Mouse (Mus musculus) megakaryocyte, embryonic 14.5 days (primary cell): ENCODE results near the gene Lrg1. TPM values are rescaled to one million over a fixed set of nuclear protein-coding genes. Genes with fewer than 3 reads are reported as not detected.

Experiments
- H3K27me3 ChIP-seq: replicated peaks from 2 replicates; pipeline ENCODE3; 2012; ENCODE audit warnings: inconsistent platforms
- H3K36me3 ChIP-seq: replicated peaks from 2 replicates; pipeline ENCODE3; 2012; ENCODE audit warnings: low read length, inconsistent platforms, mixed read lengths
- H3K4me1 ChIP-seq: 2 replicates; pipeline ENCODE4 v1.6.1; 2012; ENCODE audit warnings: inconsistent platforms
- H3K4me3 ChIP-seq: replicated peaks from 2 replicates; pipeline ENCODE3; 2012; ENCODE audit warnings: moderate library complexity, mild to moderate bottlenecking, inconsistent platforms
- H3K9me3 ChIP-seq: 2 replicates; pipeline ENCODE4 v1.6.1; 2012; ENCODE audit warnings: inconsistent platforms
- FLI1 ChIP-seq: IDR thresholded peaks from 2 replicates; pipeline ENCODE4 v1.6.1; 2012; ENCODE audit warnings: low read length, inconsistent platforms, mixed read lengths
- GATA1 ChIP-seq: IDR thresholded peaks from 3 replicates; pipeline ENCODE4 v1.6.1; 2012; ENCODE audit warnings: mixed read lengths, low read length, inconsistent platforms, borderline replicate concordance
- polyA plus RNA-seq: library from polyadenylated mRNA; stranded (reverse); fragments of >175 nt; gene quantifications from 2 replicates; pipeline ENCODE4 v1.2.3, GENCODE M21; 2012; ENCODE audit warnings: low replicate concordance; ENCODE audit not compliant: insufficient read depth

Lrg1 gene
- polyA plus RNA-seq, 1 experiment: 2.7 TPM

GRCm38 (mm10) chr17:56124377-56125275 is 2.8 kb upstream of the Lrg1 start:
- Histone ChIP-seq H3K36me3 (peaks cover 71% of the 10 kb centered on the region), H3K4me1 (peaks cover 29% of the 10 kb centered on the region), H3K27me3 (peaks cover 31% of the 10 kb centered on the region), H3K4me3 (no peak overlapping the region), H3K9me3 (peaks cover 21% of the 10 kb centered on the region)
- TF ChIP-seq GATA1 (no peak), FLI1 (no peak)

GRCm38 (mm10) chr17:56123681-56124340 is 2.0 kb upstream of the Lrg1 start:
- peaks cover 21% of the 10 kb centered on the region for H3K9me3 ChIP-seq
- H3K36me3 ChIP-seq: peaks cover 63% of the 10 kb centered on the region
- H3K4me1 ChIP-seq: peaks cover 37% of the 10 kb centered on the region
- TF ChIP-seq FLI1 (no peak), GATA1 (no peak)
- H3K27me3 ChIP-seq: peaks cover 38% of the 10 kb centered on the region
- H3K4me3 ChIP-seq: no peak overlapping the region

GRCm38 (mm10) chr17:56123161-56123560 is 1.4 kb upstream of the Lrg1 start:
- Histone ChIP-seq H3K36me3 (peaks cover 56% of the 10 kb centered on the region), H3K9me3 (peaks cover 21% of the 10 kb centered on the region), H3K4me1 (peaks cover 39% of the 10 kb centered on the region), H3K4me3 (peak overlapping the region; percentile 10), H3K27me3 (peaks cover 44% of the 10 kb centered on the region)
- TF ChIP-seq FLI1: no peak
- no peak for TF ChIP-seq GATA1

GRCm38 (mm10) chr17:56119981-56120880 is 1.6 kb downstream of the Lrg1 start:
- peaks cover 29% of the 10 kb centered on the region for H3K36me3 ChIP-seq
- peaks cover 21% of the 10 kb centered on the region for H3K9me3 ChIP-seq
- TF ChIP-seq GATA1: no peak
- H3K27me3 ChIP-seq: peaks cover 68% of the 10 kb centered on the region
- H3K4me1 ChIP-seq: peaks cover 51% of the 10 kb centered on the region
- peak overlapping the region; percentile 83 for H3K4me3 ChIP-seq

- H3K27me3 ChIP-seq: peaks cover 72% of the 10 kb centered on the region
- peaks cover 22% of the 10 kb centered on the region for H3K36me3 ChIP-seq
- TF ChIP-seq FLI1: no peak
- TF ChIP-seq GATA1: no peak
- H3K9me3 ChIP-seq: peaks cover 21% of the 10 kb centered on the region
- H3K4me3 ChIP-seq: peak overlapping the region; percentile 83
- H3K4me1 ChIP-seq: peaks cover 59% of the 10 kb centered on the region
Measured at GRCm38 (mm10) chr17:56119431-56119830, 2.4 kb downstream of the Lrg1 start.

GRCm38 (mm10) chr17:56117251-56117710 is 4.5 kb downstream of the Lrg1 start, which contains the start of gene Plin5:
Gene Plin5 (minus strand): TSS chr17:56117596.
- peaks cover 67% of the 10 kb centered on the region for H3K27me3 ChIP-seq
- H3K36me3 ChIP-seq: peaks cover 9% of the 10 kb centered on the region
- peak within 1 kb of the TSS; percentile 86 for H3K4me3 ChIP-seq
- peaks cover 76% of the 10 kb centered on the region for H3K4me1 ChIP-seq
- H3K9me3 ChIP-seq: peaks cover 7% of the 10 kb centered on the region
- TF ChIP-seq GATA1 (no peak), FLI1 (no peak)

- TF ChIP-seq GATA1 (no peak), FLI1 (no peak)
- peaks cover 67% of the 10 kb centered on the region for H3K4me1 ChIP-seq
- peaks cover 13% of the 10 kb centered on the region for H3K36me3 ChIP-seq
- H3K9me3 ChIP-seq: no peaks in the 10 kb centered on the region
- H3K4me3 ChIP-seq: no peak overlapping the region
- H3K27me3 ChIP-seq: peaks cover 57% of the 10 kb centered on the region
Measured at GRCm38 (mm10) chr17:56116193-56116592, 5.6 kb downstream of the Lrg1 start.

- Histone ChIP-seq H3K27me3 (peaks cover 26% of the 10 kb centered on the region), H3K9me3 (no peaks in the 10 kb centered on the region), H3K4me3 (peak overlapping the region; percentile 47), H3K36me3 (peaks cover 43% of the 10 kb centered on the region), H3K4me1 (peaks cover 36% of the 10 kb centered on the region)
- TF ChIP-seq GATA1: no peak
Measured at GRCm38 (mm10) chr17:56112743-56113142, 9.1 kb downstream of the Lrg1 start.

- Histone ChIP-seq H3K27me3 (peaks cover 20% of the 10 kb centered on the region), H3K9me3 (no peaks in the 10 kb centered on the region), H3K4me3 (no peak overlapping the region), H3K36me3 (peaks cover 52% of the 10 kb centered on the region), H3K4me1 (peaks cover 28% of the 10 kb centered on the region)
- TF ChIP-seq GATA1: no peak
- no peak for TF ChIP-seq FLI1
Measured at GRCm38 (mm10) chr17:56111864-56112263, 9.9 kb downstream of the Lrg1 start.
